Mouse (Mus musculus) ovary, postnatal 14 days (tissue): ENCODE data around the gene Myo1d.

Experiments used
- DNase-seq: peaks from one replicate; pipeline ENCODE4 v3.0.0; 2022; ENCODE audit warnings: low spot score

Myo1d gene

GRCm38 (mm10) chr11:80779527-80780344 lies at the start of gene Myo1d:
Gene Myo1d (minus strand): TSS chr11:80780025.
- DNase-seq, result peak; percentile 85

- DNase-seq, result no peak
These were observed 42.0 kb upstream of the Myo1d start for GRCm38 (mm10) chr11:80821794-80822193.

- DNase-seq, result no peak
These were observed 41.5 kb upstream of the Myo1d start for GRCm38 (mm10) chr11:80821296-80821695.

GRCm38 (mm10) chr11:80820085-80820484 lies 40.3 kb upstream of the Myo1d start:
- DNase-seq, result no peak

- DNase-seq, result peak; percentile 71
These were observed 38.4 kb upstream of the Myo1d start for GRCm38 (mm10) chr11:80818060-80818697.

GRCm38 (mm10) chr11:80815354-80815753 lies 35.5 kb upstream of the Myo1d start:
- DNase-seq, result no peak

GRCm38 (mm10) chr11:80811156-80811555 lies 31.3 kb upstream of the Myo1d start:
- DNase-seq, result no peak

GRCm38 (mm10) chr11:80809993-80810821 lies 30.4 kb upstream of the Myo1d start, which contains the start of gene Tmem98:
Gene Tmem98 (plus strand): TSS chr11:80810175.
- DNase-seq, result peak; percentile 39

GRCm38 (mm10) chr11:80809666-80809992 lies 29.8 kb upstream of the Myo1d start:
- no peak for DNase-seq

- DNase-seq, result no peak
These were observed 28.8 kb upstream of the Myo1d start for GRCm38 (mm10) chr11:80808551-80809070.

- DNase-seq, result peak; percentile 29
These were observed 22.9 kb upstream of the Myo1d start for GRCm38 (mm10) chr11:80802706-80803105.

GRCm38 (mm10) chr11:80799979-80800378 lies 20.2 kb upstream of the Myo1d start:
- no peak for DNase-seq

GRCm38 (mm10) chr11:80795431-80795830 lies 15.6 kb upstream of the Myo1d start:
- DNase-seq, result no peak

GRCm38 (mm10) chr11:80794290-80794689 lies 14.5 kb upstream of the Myo1d start:
- no peak for DNase-seq

GRCm38 (mm10) chr11:80793386-80793785 lies 13.6 kb upstream of the Myo1d start:
- no peak for DNase-seq

- no peak for DNase-seq
These were observed 12.0 kb upstream of the Myo1d start for GRCm38 (mm10) chr11:80791677-80792432.

GRCm38 (mm10) chr11:80790413-80790812 lies 10.6 kb upstream of the Myo1d start:
- no peak for DNase-seq

GRCm38 (mm10) chr11:80789647-80790240 lies 9.9 kb upstream of the Myo1d start:
- no peak for DNase-seq

GRCm38 (mm10) chr11:80785672-80786071 lies 5.8 kb upstream of the Myo1d start:
- DNase-seq, result no peak

GRCm38 (mm10) chr11:80784294-80784743 lies 4.5 kb upstream of the Myo1d start:
- no peak for DNase-seq

- no peak for DNase-seq
These were observed 3.6 kb upstream of the Myo1d start for GRCm38 (mm10) chr11:80783460-80783859.
